Mouse (Mus musculus): ENCODE results near the gene Rcn1.

Gene Rcn1

GRCm38 (mm10) chr2:105337171-105337875 is 61.8 kb downstream of the Rcn1 start:
- DNase-seq (ENCODE audit: low spot score), result no peak

DNA sequence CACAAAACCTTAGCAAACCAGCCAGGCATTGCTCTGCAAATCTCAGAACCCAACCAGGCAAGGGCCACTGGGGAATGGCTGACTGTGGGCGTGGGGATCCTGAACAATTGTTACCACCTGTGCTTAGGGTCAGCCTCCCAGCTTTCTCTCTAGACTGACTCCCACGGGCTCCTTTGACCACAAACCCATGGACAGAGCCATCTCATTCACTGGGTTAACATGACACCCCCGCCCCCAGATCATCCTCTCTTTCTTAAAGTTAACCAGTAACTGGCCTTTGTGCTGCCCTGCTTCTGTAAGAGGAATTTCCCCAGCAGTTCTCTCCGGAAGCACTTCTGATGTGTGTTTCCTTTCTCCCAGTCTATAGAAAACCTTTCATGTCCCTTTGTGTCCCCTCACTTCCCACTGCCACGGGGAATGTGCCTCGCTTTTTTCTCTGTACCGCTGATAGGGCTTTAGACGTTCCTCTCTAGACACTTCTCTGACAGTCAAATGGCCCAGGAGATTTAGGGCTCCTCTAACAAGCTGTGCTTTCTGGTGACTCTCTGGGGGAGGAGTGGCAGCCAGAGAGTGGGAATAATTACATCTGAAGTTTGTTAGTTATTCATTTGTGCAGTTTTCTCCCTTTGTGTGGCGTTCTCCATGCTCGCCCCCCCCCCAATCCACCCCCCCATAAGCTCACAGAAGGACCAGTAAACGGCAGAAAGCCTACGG is 62.6 kb downstream of the Rcn1 start:
- DNase-seq (ENCODE audit: low spot score), result no peak

All from testis, postnatal 14 days (tissue).